Mouse (Mus musculus): ENCODE measurements around the gene Oaz1. TPM values are rescaled to one million over a fixed set of nuclear protein-coding genes. Genes with fewer than 3 reads are reported as not detected.
"Not testable (repeated sequence)": the region's sequence is repeated elsewhere in the genome, so short reads cannot be mapped to it uniquely, and the experiment has no call there.

Gene Oaz1
- polyA plus RNA-seq, 1 experiment from 2014 or later: 1,786 TPM

GRCm38 (mm10) chr10:80827063-80827869 lies 810 bp downstream of the Oaz1 start:
- H3K9me3 ChIP-seq: no peaks in the 10 kb centered on the region
- no peaks in the 10 kb centered on the region for H3K27me3 ChIP-seq
- ATAC-seq (ENCODE audit: insufficient number of reproducible peaks, insufficient read depth, low FRiP score, low TSS enrichment): no peak
- H3K27ac ChIP-seq: peak overlapping the region; percentile 92
- H3K36me3 ChIP-seq: peaks cover 20% of the 10 kb centered on the region
- peaks cover 29% of the 10 kb centered on the region for H3K4me1 ChIP-seq
- WGBS: 6% methylated on average over 29 of the region's 29 CpGs
- peak overlapping the region; percentile 92 for H3K4me2 ChIP-seq (replicated peaks)
- H3K4me3 ChIP-seq: peak overlapping the region; percentile 81
- H3K9ac ChIP-seq: peak overlapping the region; percentile 94

- H3K4me3 ChIP-seq: peak overlapping the region; percentile 81
- no peaks in the 10 kb centered on the region for H3K27me3 ChIP-seq
- peaks cover 20% of the 10 kb centered on the region for H3K36me3 ChIP-seq
- peak overlapping the region; percentile 92 for H3K4me2 ChIP-seq (replicated peaks)
- peaks cover 29% of the 10 kb centered on the region for H3K4me1 ChIP-seq
- no peak for ATAC-seq (ENCODE audit: insufficient number of reproducible peaks, insufficient read depth, low FRiP score, low TSS enrichment)
- WGBS: 72% methylated on average over 10 of the region's 10 CpGs
- no peaks in the 10 kb centered on the region for H3K9me3 ChIP-seq
- no peak overlapping the region for H3K27ac ChIP-seq
- H3K9ac ChIP-seq: peak overlapping the region; percentile 94
Observed at GRCm38 (mm10) chr10:80827870-80828420, 1.5 kb downstream of the Oaz1 start.

GRCm38 (mm10) chr10:80828587-80828986 lies 2.1 kb downstream of the Oaz1 start:
- Histone ChIP-seq H3K36me3 (peaks cover 20% of the 10 kb centered on the region), H3K4me2 (replicated peaks) (peak overlapping the region; percentile 92), H3K4me1 (peaks cover 29% of the 10 kb centered on the region), H3K4me3 (peak overlapping the region; percentile 81)
- H3K9ac ChIP-seq; H3K27ac ChIP-seq; H3K27me3 ChIP-seq; H3K9me3 ChIP-seq; ATAC-seq (ENCODE audit: insufficient number of reproducible peaks, insufficient read depth, low FRiP score, low TSS enrichment): not testable (repeated sequence)
- WGBS: 91% methylated on average over 9 of the region's 9 CpGs

GRCm38 (mm10) chr10:80829359-80830278 lies 3.2 kb downstream of the Oaz1 start:
- Histone ChIP-seq H3K9me3 (peaks cover 4% of the 10 kb centered on the region; the same call in 1 of the 2 replicates), H3K4me2 (replicated peaks) (no peak overlapping the region), H3K27ac (no peak overlapping the region), H3K4me3 (no peak overlapping the region), H3K36me3 (peaks cover 20% of the 10 kb centered on the region), H3K4me1 (peaks cover 29% of the 10 kb centered on the region), H3K9ac (no peak overlapping the region), H3K27me3 (peaks cover 16% of the 10 kb centered on the region)
- no peak for ATAC-seq (ENCODE audit: insufficient number of reproducible peaks, insufficient read depth, low FRiP score, low TSS enrichment)
- WGBS: 59% methylated on average over 1 of the region's 1 CpGs

- H3K27me3 ChIP-seq: peaks cover 31% of the 10 kb centered on the region
- no peak overlapping the region for H3K4me2 ChIP-seq (replicated peaks)
- H3K4me1 ChIP-seq: peaks cover 29% of the 10 kb centered on the region
Observed at GRCm38 (mm10) chr10:80831136-80831535, 4.7 kb downstream of the Oaz1 start.

GRCm38 (mm10) chr10:80832818-80833217 lies 6.4 kb downstream of the Oaz1 start:
- peaks cover 27% of the 10 kb centered on the region for H3K4me1 ChIP-seq
- WGBS: 71% methylated on average over 7 of the region's 7 CpGs

More at GRCm38 (mm10) chr10:80831136-80831535, 4.7 kb downstream of the Oaz1 start:
- Histone ChIP-seq H3K27ac (no peak overlapping the region), H3K36me3 (peaks cover 20% of the 10 kb centered on the region), H3K9me3 (peaks cover 9% of the 10 kb centered on the region; the same call in 1 of the 2 replicates), H3K4me3 (no peak overlapping the region), H3K9ac (no peak overlapping the region)
- WGBS: 2% methylated on average over 9 of the region's 9 CpGs
- no peak for ATAC-seq (ENCODE audit: insufficient number of reproducible peaks, insufficient read depth, low FRiP score, low TSS enrichment)

GRCm38 (mm10) chr10:80835617-80836016 lies 9.2 kb downstream of the Oaz1 start:
- 60% methylated on average over 30 of the region's 30 CpGs for WGBS
- H3K27me3 ChIP-seq: peaks cover 52% of the 10 kb centered on the region
- H3K4me3 ChIP-seq: no peak overlapping the region
- no peaks in the 10 kb centered on the region for H3K36me3 ChIP-seq
- ATAC-seq (ENCODE audit: insufficient number of reproducible peaks, insufficient read depth, low FRiP score, low TSS enrichment): no peak
- no peak overlapping the region for H3K4me2 ChIP-seq (replicated peaks)
- H3K27ac ChIP-seq: no peak overlapping the region
- H3K9me3 ChIP-seq: peaks cover 9% of the 10 kb centered on the region; the same call in 1 of the 2 replicates
- peaks cover 12% of the 10 kb centered on the region for H3K4me1 ChIP-seq
- no peak overlapping the region for H3K9ac ChIP-seq

More at GRCm38 (mm10) chr10:80832818-80833217, 6.4 kb downstream of the Oaz1 start:
- no peak overlapping the region for H3K4me3 ChIP-seq
- no peak for ATAC-seq (ENCODE audit: insufficient number of reproducible peaks, insufficient read depth, low FRiP score, low TSS enrichment)
- H3K36me3 ChIP-seq: peaks cover 19% of the 10 kb centered on the region
- peaks cover 45% of the 10 kb centered on the region for H3K27me3 ChIP-seq
- no peak overlapping the region for H3K9ac ChIP-seq
- H3K9me3 ChIP-seq: peaks cover 9% of the 10 kb centered on the region; the same call in 1 of the 2 replicates
- no peak overlapping the region for H3K4me2 ChIP-seq (replicated peaks)
- no peak overlapping the region for H3K27ac ChIP-seq

- Histone ChIP-seq H3K4me3 (no peak overlapping the region), H3K9me3 (peaks cover 9% of the 10 kb centered on the region; the same call in 1 of the 2 replicates), H3K27ac (no peak overlapping the region), H3K27me3 (peaks cover 57% of the 10 kb centered on the region), H3K36me3 (no peaks in the 10 kb centered on the region), H3K4me1 (0 out of 2 replicates have a peak, but pooled peaks cover 4% of the 10 kb centered on the region), H3K4me2 (replicated peaks) (no peak overlapping the region), H3K9ac (no peak overlapping the region)
- 47% methylated on average over 7 of the region's 7 CpGs for WGBS
- ATAC-seq (ENCODE audit: insufficient number of reproducible peaks, insufficient read depth, low FRiP score, low TSS enrichment): no peak
Observed at GRCm38 (mm10) chr10:80836949-80837379, 10.5 kb downstream of the Oaz1 start.

GRCm38 (mm10) chr10:80837827-80838226 lies 11.4 kb downstream of the Oaz1 start:
- Histone ChIP-seq H3K9ac (no peak overlapping the region), H3K4me2 (replicated peaks) (no peak overlapping the region), H3K9me3 (peaks cover 9% of the 10 kb centered on the region; the same call in 1 of the 2 replicates), H3K27me3 (peaks cover 65% of the 10 kb centered on the region), H3K4me1 (0 out of 2 replicates have a peak, but pooled peaks cover 4% of the 10 kb centered on the region), H3K36me3 (no peaks in the 10 kb centered on the region), H3K27ac (no peak overlapping the region), H3K4me3 (no peak overlapping the region)
- WGBS: 11% methylated on average over 2 of the region's 2 CpGs
- no peak for ATAC-seq (ENCODE audit: insufficient number of reproducible peaks, insufficient read depth, low FRiP score, low TSS enrichment)

GRCm38 (mm10) chr10:80838346-80838912 lies 12.0 kb downstream of the Oaz1 start:
- no peak overlapping the region for H3K4me2 ChIP-seq (replicated peaks)
- no peak overlapping the region for H3K9ac ChIP-seq
- no peak overlapping the region for H3K4me3 ChIP-seq
- H3K9me3 ChIP-seq: peaks cover 9% of the 10 kb centered on the region; the same call in 1 of the 2 replicates
- WGBS: 61% methylated on average over 2 of the region's 2 CpGs
- H3K27ac ChIP-seq: no peak overlapping the region
- H3K27me3 ChIP-seq: peaks cover 67% of the 10 kb centered on the region
- H3K36me3 ChIP-seq: no peaks in the 10 kb centered on the region
- ATAC-seq (ENCODE audit: insufficient number of reproducible peaks, insufficient read depth, low FRiP score, low TSS enrichment): no peak
- 0 out of 2 replicates have a peak, but pooled peaks cover 5% of the 10 kb centered on the region for H3K4me1 ChIP-seq

GRCm38 (mm10) chr10:80839848-80840247 lies 13.4 kb downstream of the Oaz1 start:
- Histone ChIP-seq H3K4me3 (no peak overlapping the region), H3K4me1 (peaks cover 14% of the 10 kb centered on the region), H3K9ac (no peak overlapping the region), H3K27me3 (peaks cover 67% of the 10 kb centered on the region), H3K27ac (no peak overlapping the region), H3K4me2 (replicated peaks) (no peak overlapping the region), H3K36me3 (no peaks in the 10 kb centered on the region), H3K9me3 (peaks cover 2% of the 10 kb centered on the region; the same call in 1 of the 2 replicates)
- ATAC-seq (ENCODE audit: insufficient number of reproducible peaks, insufficient read depth, low FRiP score, low TSS enrichment): no peak
- 65% methylated on average over 6 of the region's 6 CpGs for WGBS

All from embryonic facial prominence, embryonic 12.5 days (tissue).